Mouse (Mus musculus): ENCODE results near the gene Lctl. TPM values are rescaled to one million over a fixed set of nuclear protein-coding genes. Genes with fewer than 3 reads are reported as not detected.
"Not testable (repeated sequence)": the region's sequence is repeated elsewhere in the genome, so short reads cannot be mapped to it uniquely, and the experiment has no call there.

Lctl gene
- total RNA-seq, 2 experiments from 2014 or later: not detected

DNA sequence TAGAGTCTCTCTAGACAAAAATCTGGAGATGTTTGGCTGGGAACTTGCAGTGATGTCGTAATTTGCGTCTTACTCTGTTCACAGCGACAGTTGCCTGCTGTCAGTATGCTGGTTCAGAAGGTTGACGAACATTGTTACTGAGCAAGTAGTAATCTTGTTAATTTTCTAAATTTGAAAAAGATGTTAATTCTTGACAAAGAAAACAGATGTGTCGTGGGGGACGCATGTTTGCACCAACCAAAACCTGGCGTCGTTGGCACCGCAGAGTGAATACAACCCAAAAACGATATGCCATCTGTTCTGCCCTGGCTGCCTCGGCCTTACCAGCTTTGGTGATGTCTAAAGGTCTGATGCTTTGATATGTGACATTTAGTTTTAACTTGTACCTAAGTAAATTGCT is 58.4 kb downstream of the Lctl start:
- peak overlapping the region; percentile 81; the same call in 1 of the 2 replicates for H3K4me3 ChIP-seq
- TF ChIP-seq CTCF (conservative IDR thresholded peaks at IDR 0.05): no peak
- DNase-seq (ENCODE audit: low spot score in 2 of 2): peak; percentile 57 to 63
- H3K27ac ChIP-seq: peak overlapping the region; percentile 97

DNA sequence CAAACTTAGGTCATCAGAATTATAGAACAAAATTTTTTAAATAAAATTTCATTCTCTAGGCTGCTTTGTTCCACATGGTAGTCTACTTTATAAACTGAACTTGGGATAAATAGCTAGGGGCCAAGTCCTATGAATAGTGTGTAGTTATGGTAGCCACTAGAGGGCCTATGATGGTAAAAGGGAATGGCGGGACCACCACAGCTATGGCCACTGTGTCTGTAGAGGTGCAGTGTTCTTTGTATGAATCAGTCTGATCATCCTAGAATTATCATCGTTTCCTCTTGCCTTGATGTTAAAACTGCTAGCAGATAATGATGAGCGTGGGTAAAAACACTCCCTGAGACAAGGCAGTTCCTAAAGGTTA is 61.6 kb downstream of the Lctl start:
- peak; percentile 58 for TF ChIP-seq CTCF (conservative IDR thresholded peaks at IDR 0.05)
- peak overlapping the region; percentile 57 for H3K4me3 ChIP-seq
- no peak for DNase-seq (ENCODE audit: low spot score in 2 of 2)

DNA sequence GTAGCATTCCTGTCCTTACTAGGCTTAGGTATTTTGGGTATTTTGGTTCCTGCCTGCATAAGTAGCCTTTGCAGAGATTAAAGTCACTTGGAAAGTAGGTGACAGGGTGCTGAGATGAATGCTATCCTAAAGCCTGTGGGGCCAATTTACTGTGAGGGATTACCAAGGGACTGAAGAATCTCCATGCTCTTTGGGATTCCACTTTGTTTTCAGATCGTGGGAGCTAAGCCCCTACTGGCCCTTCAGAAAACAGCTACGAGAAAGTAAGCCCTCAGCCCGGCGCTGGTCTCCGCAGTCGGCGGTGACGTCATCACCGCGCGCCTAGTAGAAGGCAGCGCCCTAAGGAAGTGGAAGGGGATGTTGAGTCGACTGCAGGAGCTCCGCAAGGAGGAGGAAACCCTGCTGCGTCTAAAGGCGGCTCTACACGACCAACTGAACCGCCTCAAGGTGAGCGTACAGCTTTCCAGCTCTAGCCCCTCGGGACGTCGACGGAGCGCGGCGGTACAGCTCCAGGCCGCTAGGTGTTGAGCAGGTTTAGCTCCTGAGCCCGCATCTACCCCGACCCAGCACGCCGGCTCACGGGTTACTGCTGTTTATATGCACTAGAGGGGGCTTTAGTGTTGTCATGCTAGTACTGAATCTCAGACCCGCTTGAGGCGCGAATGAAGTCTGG is 62.2 kb downstream of the Lctl start, which contains the start of gene Snapc5:
Snapc5 (plus strand) TSS at position 301 of the 673 bp plus-strand sequence.
- TF ChIP-seq CTCF (conservative IDR thresholded peaks at IDR 0.05): peak; percentile 75
- peak within 1 kb of the TSS; percentile 57 for H3K4me3 ChIP-seq
- peak; percentile 86 to 87 for DNase-seq (ENCODE audit: low spot score in 2 of 2)
- H3K27ac ChIP-seq: peak within 1 kb of the TSS; percentile 89

More for the DNA sequence above, 61.6 kb downstream of the Lctl start:
- peak overlapping the region; percentile 89 for H3K27ac ChIP-seq

DNA sequence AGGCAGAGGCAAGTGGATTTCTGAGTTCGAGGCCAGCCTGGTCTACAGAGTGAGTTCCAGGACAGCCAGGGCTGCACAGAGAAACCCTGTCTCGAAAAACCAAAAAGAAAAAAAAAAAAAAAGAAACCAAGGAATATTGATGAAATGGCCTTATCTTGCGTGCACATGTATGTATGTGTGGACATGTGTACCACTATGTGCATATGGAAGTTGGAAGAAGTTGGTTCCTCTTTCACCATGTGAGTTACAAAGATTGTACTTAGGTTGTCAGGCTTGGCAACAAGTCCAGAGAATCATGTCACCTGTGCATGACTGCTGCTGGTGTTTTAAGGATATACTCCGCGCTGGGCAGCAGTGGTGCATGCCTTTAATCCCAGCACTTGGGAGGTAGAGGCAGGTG is 66.3 kb downstream of the Lctl start:
- H3K27ac ChIP-seq; DNase-seq (ENCODE audit: low spot score in 2 of 2); H3K4me3 ChIP-seq: not testable (repeated sequence)

DNA sequence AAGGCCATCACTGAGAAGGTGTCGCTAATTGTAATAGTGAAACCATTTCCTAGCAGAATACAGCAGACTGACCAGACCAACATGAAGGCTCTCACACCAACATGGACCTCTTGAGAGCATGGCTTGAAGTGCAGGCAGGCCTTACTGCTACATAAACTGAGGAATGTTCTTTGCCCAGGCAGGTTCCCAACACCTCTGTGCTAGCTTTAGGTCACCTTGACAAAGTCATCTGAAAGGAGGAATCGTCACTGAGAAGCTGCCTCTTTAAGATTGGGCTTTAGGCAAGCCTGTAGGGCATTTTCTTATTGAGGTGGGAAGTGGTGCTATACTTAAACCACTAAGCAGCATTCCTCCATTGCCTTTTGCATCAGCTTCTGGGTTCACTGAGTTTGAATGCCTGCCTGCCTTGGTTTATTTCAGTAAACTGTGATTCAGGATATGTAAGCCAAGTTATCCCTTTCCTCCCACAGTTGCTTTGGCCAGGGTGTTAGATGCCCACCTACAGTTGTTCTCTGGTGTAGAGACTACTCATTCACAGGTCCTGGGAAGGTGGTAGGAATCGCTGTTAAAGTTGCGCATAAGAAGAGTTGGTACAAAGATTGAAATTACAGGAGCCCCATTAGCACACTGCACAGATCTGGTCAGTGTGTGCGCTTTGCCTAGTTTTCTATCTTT is 67.4 kb downstream of the Lctl start:
- DNase-seq (ENCODE audit: low spot score in 2 of 2): no peak
- no peak for TF ChIP-seq CTCF (conservative IDR thresholded peaks at IDR 0.05)
- Histone ChIP-seq H3K4me3 (no peak overlapping the region), H3K27ac (no peak overlapping the region)

Other genes with a start within 250 kb of the Lctl start
- gene Smad6, start 95.1 kb upstream of the Lctl start, total RNA-seq (2021): 1 to 10 TPM; 2.1 to 2.3 TPM
- 1 to 10 TPM; 2.6 to 4.8 TPM for gene Zwilch, start 56.0 kb downstream of the Lctl start, total RNA-seq (2021)
- 100 to 1,000 TPM; 607 to 624 TPM for gene Rpl4, start 56.2 kb downstream of the Lctl start, total RNA-seq (2021)
- gene Snapc5, start 62.1 kb downstream of the Lctl start, total RNA-seq (2021): 10 to 100 TPM; 15.0 to 19.6 TPM
- 1 to 10 TPM; 2.8 to 2.9 TPM for gene Uchl4, start 118.1 kb downstream of the Lctl start, total RNA-seq (2021)
- 100 to 1,000 TPM; 329 to 346 TPM for gene Map2k1, start 136.5 kb downstream of the Lctl start, total RNA-seq (2021)
- gene Tipin, start 164.4 kb downstream of the Lctl start, total RNA-seq (2021): 10 to 100 TPM; 15.4 to 21.7 TPM
- gene Dis3l, start 224.1 kb downstream of the Lctl start, total RNA-seq (2021): 10 to 100 TPM; 27.3 to 29.3 TPM